Mouse (Mus musculus) spleen, adult 2 months (tissue): Measurements from ENCODE around the gene Dagla.

ENCODE experiments used
- CTCF ChIP-seq: fragments of 200-500 bp; IDR thresholded peaks from 2 replicates; pipeline ENCODE4 v1.5.1; 2011; ENCODE audit warnings: mild to moderate bottlenecking, inconsistent platforms; ENCODE audit not compliant: insufficient read depth, insufficient read length, insufficient replicate concordance; ENCODE audit errors: extremely low read depth
- POLR2A ChIP-seq: fragments of 200-500 bp; IDR thresholded peaks from 2 replicates; pipeline ENCODE4 v1.6.1; 2011; ENCODE audit warnings: low read depth, low read length, inconsistent platforms

DNA sequence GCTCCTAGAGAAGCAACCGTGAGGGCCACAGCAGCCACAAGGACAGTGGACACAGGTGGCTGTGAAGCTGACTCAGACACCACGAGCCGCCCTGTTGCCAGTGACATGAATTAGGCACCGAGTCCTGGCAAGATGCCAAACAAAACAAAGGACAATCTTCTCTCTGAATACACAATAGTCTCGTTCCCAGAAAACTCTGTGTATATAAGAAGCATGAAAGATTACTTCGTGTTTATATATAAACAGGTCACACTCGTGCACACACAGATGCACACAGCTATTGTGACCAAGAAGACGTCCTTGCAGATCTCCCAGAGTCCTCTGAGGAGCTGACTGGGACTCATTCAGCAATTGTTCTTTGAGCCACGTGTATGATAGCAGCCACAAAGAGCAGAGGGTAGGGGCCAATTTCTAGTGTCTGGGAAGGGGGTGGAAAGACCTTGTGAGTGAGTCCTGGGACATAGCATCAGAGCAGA lies 18.7 kb upstream of the Dagla start:
- no peak for TF ChIP-seq CTCF
- no peak for TF ChIP-seq POLR2A
